Mouse (Mus musculus) stomach, embryonic 16.5 days (tissue): ENCODE measurements around the gene Zdhhc12. TPM values are rescaled to one million over a fixed set of nuclear protein-coding genes. Genes with fewer than 3 reads are reported as not detected.

Experiments
- ATAC-seq: fragments of 200-750 bp; cut with Nextera tagmentation; 2 replicates; pipeline ENCODE4 v1.8.0; 2017; ENCODE audit warnings: moderate number of reproducible peaks, moderate TSS enrichment; ENCODE audit not compliant: insufficient read depth, low FRiP score
- H3K27ac ChIP-seq: fragments of 300-500 bp; sonication (generic); 2 replicates; pipeline ENCODE4 v1.5.1; 2014; ENCODE audit warnings: low read length
- H3K27me3 ChIP-seq: fragments of 300-500 bp; sonication (generic); 2 replicates; pipeline ENCODE4 v1.6.1; 2014; ENCODE audit warnings: low read length, control low read depth, mixed read lengths; ENCODE audit not compliant: control insufficient read depth, insufficient read depth
- H3K36me3 ChIP-seq: fragments of 300-500 bp; sonication (generic); 2 replicates; pipeline ENCODE4 v1.6.1; 2014; ENCODE audit warnings: low read length; ENCODE audit not compliant: control insufficient read depth, insufficient read depth
- H3K4me1 ChIP-seq: fragments of 300-500 bp; sonication (generic); 2 replicates; pipeline ENCODE4 v1.6.1; 2014; ENCODE audit warnings: low read length, control low read depth, mixed read lengths; ENCODE audit not compliant: control insufficient read depth, insufficient read depth
- H3K4me2 ChIP-seq: fragments of 300-500 bp; sonication (generic); 2 replicates; pipeline ENCODE4 v1.6.1; 2014; ENCODE audit warnings: low read depth, low read length, mixed read lengths
- H3K4me3 ChIP-seq: fragments of 300-500 bp; sonication (generic); replicated peaks from 2 replicates; pipeline ENCODE4 v1.5.1; 2014; ENCODE audit warnings: mild to moderate bottlenecking, low read length
- H3K9ac ChIP-seq: fragments of 300-500 bp; sonication (generic); 2 replicates; pipeline ENCODE4 v1.6.1; 2014; ENCODE audit warnings: low read length
- H3K9me3 ChIP-seq: fragments of 300-500 bp; sonication (generic); replicated peaks from 2 replicates; pipeline ENCODE4 v1.6.1; 2016; ENCODE audit warnings: low read length, control low read depth; ENCODE audit not compliant: control insufficient read depth
- WGBS: fragments of 180-500 bp; shearing (Covaris S2); extraction: QIAGEN DNeasy Blood & Tissue Kit; methylation state at CpG from one replicate; pipeline ENCODE4 v1.1.7; 2014; 5-methylcytosine and 5-hydroxymethylcytosine counted together
- polyA plus RNA-seq: library from polyadenylated mRNA; unstranded; fragments of >200 nt; fragmentation: Nextera tagmentation; extraction: Ambion mirVana; gene quantifications from 2 replicates; pipeline ENCODE4 v1.2.1, GENCODE M21; 2015

The Zdhhc12 gene
- polyA plus RNA-seq, 1 experiment from 2014 or later: 41.4 TPM

DNA sequence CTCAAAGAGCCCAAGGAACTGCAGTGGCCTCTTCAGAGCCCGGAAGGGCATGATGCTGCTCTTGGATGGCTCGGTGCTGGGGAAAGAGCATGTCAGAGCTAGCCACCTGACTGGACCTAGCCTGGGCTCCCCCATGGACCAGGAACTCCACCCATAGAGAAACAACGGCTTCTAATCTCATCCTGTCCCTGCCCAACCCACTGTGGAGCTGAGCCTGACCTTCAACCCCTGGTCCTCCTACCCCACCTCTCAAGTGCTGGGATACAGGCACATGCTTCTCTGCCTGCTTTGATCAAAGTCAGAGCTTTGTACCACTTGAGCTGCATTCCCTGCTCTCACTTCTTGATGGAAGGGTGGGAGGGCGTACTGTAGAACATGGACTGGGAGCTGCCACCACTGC lies 14.8 kb upstream of the Zdhhc12 start:
- Histone ChIP-seq H3K27ac (no peak overlapping the region), H3K4me3 (no peak overlapping the region), H3K4me2 (no peak overlapping the region), H3K36me3 (peaks cover 12% of the 10 kb centered on the region; the same call in 1 of the 2 replicates), H3K9me3 (no peaks in the 10 kb centered on the region), H3K4me1 (no peaks in the 10 kb centered on the region), H3K9ac (no peak overlapping the region), H3K27me3 (no peaks in the 10 kb centered on the region)
- ATAC-seq: no peak
- 73% methylated on average over 4 of the region's 4 CpGs for WGBS

- H3K36me3 ChIP-seq: peaks cover 17% of the 10 kb centered on the region
- H3K9me3 ChIP-seq: no peaks in the 10 kb centered on the region
- ATAC-seq: no peak
- H3K27me3 ChIP-seq: no peaks in the 10 kb centered on the region
- H3K9ac ChIP-seq: no peak overlapping the region
- H3K27ac ChIP-seq: no peak overlapping the region
- 89% methylated on average over 5 of the region's 5 CpGs for WGBS
- H3K4me3 ChIP-seq: no peak overlapping the region
- no peaks in the 10 kb centered on the region for H3K4me1 ChIP-seq
- H3K4me2 ChIP-seq: no peak overlapping the region
Measured at GRCm38 (mm10) chr2:30107646-30108045, 14.2 kb upstream of the Zdhhc12 start.

GRCm38 (mm10) chr2:30106364-30106763 lies 12.9 kb upstream of the Zdhhc12 start:
- H3K4me2 ChIP-seq: no peak overlapping the region
- H3K27ac ChIP-seq: no peak overlapping the region
- H3K9me3 ChIP-seq: no peaks in the 10 kb centered on the region
- H3K27me3 ChIP-seq: no peaks in the 10 kb centered on the region
- no peaks in the 10 kb centered on the region for H3K4me1 ChIP-seq
- peaks cover 24% of the 10 kb centered on the region for H3K36me3 ChIP-seq
- ATAC-seq: no peak
- H3K9ac ChIP-seq: no peak overlapping the region
- H3K4me3 ChIP-seq: no peak overlapping the region

- no peak for ATAC-seq
- Histone ChIP-seq H3K9ac (no peak overlapping the region), H3K4me2 (no peak overlapping the region), H3K9me3 (no peaks in the 10 kb centered on the region), H3K4me3 (no peak overlapping the region), H3K36me3 (peaks cover 29% of the 10 kb centered on the region; the same call in 1 of the 2 replicates), H3K27ac (no peak overlapping the region), H3K27me3 (no peaks in the 10 kb centered on the region), H3K4me1 (no peaks in the 10 kb centered on the region)
- 67% methylated on average over 4 of the region's 4 CpGs for WGBS
Measured at GRCm38 (mm10) chr2:30100214-30100613, 6.8 kb upstream of the Zdhhc12 start.

DNA sequence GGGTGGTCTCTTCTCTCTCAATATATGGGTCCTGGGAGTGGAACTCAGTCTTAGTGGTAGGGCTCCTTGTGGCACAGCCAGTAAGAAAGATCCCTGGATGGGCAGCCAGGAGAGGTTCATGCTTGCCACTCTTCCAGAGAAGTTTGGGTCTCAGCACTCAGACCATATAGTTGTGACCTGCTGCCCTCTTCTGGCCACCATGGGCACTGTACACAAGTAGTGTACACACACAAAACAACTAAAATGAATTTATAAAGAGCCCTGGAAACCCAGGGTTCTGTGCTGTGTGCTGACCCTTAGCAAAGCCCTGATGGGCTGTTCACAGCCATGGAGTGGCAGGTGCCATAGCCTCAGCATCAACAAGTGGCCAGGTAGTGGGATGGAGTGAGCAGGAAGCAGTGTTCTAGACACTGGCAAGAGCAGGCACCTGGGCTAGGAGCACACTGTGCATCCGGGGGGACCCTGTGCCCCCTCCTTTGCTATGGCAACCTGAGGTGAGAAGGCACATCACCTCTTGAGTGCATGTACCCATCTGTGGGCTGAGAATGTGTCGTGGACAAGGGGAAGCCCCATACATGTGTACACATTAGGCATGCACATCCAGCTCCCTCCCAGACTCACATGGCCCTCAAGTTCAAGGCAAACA lies 2.6 kb upstream of the Zdhhc12 start:
- H3K4me3 ChIP-seq: no peak overlapping the region
- no peak for ATAC-seq
- 0 out of 2 replicates have a peak, but pooled peaks cover 4% of the 10 kb centered on the region for H3K36me3 ChIP-seq
- no peaks in the 10 kb centered on the region for H3K27me3 ChIP-seq
- no peak overlapping the region for H3K27ac ChIP-seq
- no peak overlapping the region for H3K9ac ChIP-seq
- no peaks in the 10 kb centered on the region for H3K9me3 ChIP-seq
- H3K4me2 ChIP-seq: no peak overlapping the region
- H3K4me1 ChIP-seq: no peaks in the 10 kb centered on the region
- WGBS: 84% methylated on average over 2 of the region's 2 CpGs

GRCm38 (mm10) chr2:30094208-30094588 lies 750 bp upstream of the Zdhhc12 start:
- peak overlapping the region; percentile 82 for H3K27ac ChIP-seq
- ATAC-seq: no peak
- H3K4me1 ChIP-seq: no peaks in the 10 kb centered on the region
- peak overlapping the region; percentile 69 for H3K4me3 ChIP-seq
- no peaks in the 10 kb centered on the region for H3K27me3 ChIP-seq
- H3K9ac ChIP-seq: peak overlapping the region; percentile 85
- peak overlapping the region; percentile 87 for H3K4me2 ChIP-seq
- no peaks in the 10 kb centered on the region for H3K36me3 ChIP-seq
- WGBS: under 1% methylated on average over 13 of the region's 13 CpGs
- H3K9me3 ChIP-seq: no peaks in the 10 kb centered on the region

GRCm38 (mm10) chr2:30092280-30092918 lies 1.0 kb downstream of the Zdhhc12 start:
- no peaks in the 10 kb centered on the region for H3K36me3 ChIP-seq
- H3K27me3 ChIP-seq: no peaks in the 10 kb centered on the region
- H3K27ac ChIP-seq: no peak overlapping the region
- H3K4me3 ChIP-seq: peak overlapping the region; percentile 69
- H3K9me3 ChIP-seq: no peaks in the 10 kb centered on the region
- no peak for ATAC-seq
- 43% methylated on average over 6 of the region's 6 CpGs for WGBS
- H3K4me1 ChIP-seq: no peaks in the 10 kb centered on the region
- peak overlapping the region; percentile 85; the same call in 1 of the 2 replicates for H3K9ac ChIP-seq
- H3K4me2 ChIP-seq: peak overlapping the region; percentile 87

GRCm38 (mm10) chr2:30091521-30091920 lies 1.9 kb downstream of the Zdhhc12 start:
- Histone ChIP-seq H3K36me3 (no peaks in the 10 kb centered on the region), H3K4me3 (no peak overlapping the region), H3K9ac (no peak overlapping the region), H3K4me2 (no peak overlapping the region), H3K9me3 (no peaks in the 10 kb centered on the region), H3K27ac (no peak overlapping the region), H3K27me3 (no peaks in the 10 kb centered on the region), H3K4me1 (no peaks in the 10 kb centered on the region)
- 95% methylated on average over 12 of the region's 12 CpGs for WGBS
- no peak for ATAC-seq

GRCm38 (mm10) chr2:30087310-30087709 lies 6.1 kb downstream of the Zdhhc12 start:
- Histone ChIP-seq H3K9me3 (no peaks in the 10 kb centered on the region), H3K4me1 (no peaks in the 10 kb centered on the region), H3K27me3 (no peaks in the 10 kb centered on the region), H3K4me3 (no peak overlapping the region), H3K4me2 (no peak overlapping the region), H3K27ac (no peak overlapping the region), H3K9ac (no peak overlapping the region), H3K36me3 (no peaks in the 10 kb centered on the region)
- WGBS: 92% methylated on average over 4 of the region's 4 CpGs
- ATAC-seq: no peak
